Mouse (Mus musculus) olfactory bulb, adult 2 months (tissue): Measurements from ENCODE around the gene Magi2. TPM values are rescaled to one million over a fixed set of nuclear protein-coding genes. Genes with fewer than 3 reads are reported as not detected.

Experiments used
- H3K27ac ChIP-seq: fragments of 200-500 bp; 2 replicates; pipeline ENCODE4 v1.5.1; 2012; ENCODE audit warnings: low read depth, low read length; ENCODE audit not compliant: insufficient read depth
- H3K4me1 ChIP-seq: fragments of 200-500 bp; 2 replicates; pipeline ENCODE4 v1.6.1; 2012; ENCODE audit warnings: low read length; ENCODE audit not compliant: control insufficient read depth, insufficient read depth
- H3K4me3 ChIP-seq: fragments of 200-500 bp; 2 replicates; pipeline ENCODE4 v1.5.1; 2012; ENCODE audit warnings: mild to moderate bottlenecking, low read depth, low read length, moderate library complexity; ENCODE audit not compliant: insufficient read depth
- CTCF ChIP-seq: fragments of 200-500 bp; IDR thresholded peaks from 2 replicates; pipeline ENCODE4 v1.5.1; 2012; ENCODE audit warnings: low read depth, mild to moderate bottlenecking, low read length, moderate library complexity; ENCODE audit not compliant: insufficient read depth
- POLR2A ChIP-seq: fragments of 200-500 bp; IDR thresholded peaks from 2 replicates; pipeline ENCODE4 v1.6.1; 2012; ENCODE audit warnings: mild to moderate bottlenecking, low read depth, low read length, moderate library complexity; ENCODE audit not compliant: insufficient read depth
- WGBS: fragments of 180-500 bp; shearing (Covaris S2); methylation state at CpG from one replicate; pipeline ENCODE4 v1.1.7; 2018; 5-methylcytosine and 5-hydroxymethylcytosine counted together
- polyA plus RNA-seq: library from polyadenylated mRNA; stranded (reverse); fragments of >200 nt; gene quantifications from 2 replicates; pipeline ENCODE4 v1.2.4, GENCODE M21; 2012; ENCODE audit warnings: low replicate concordance; ENCODE audit not compliant: missing spikeins, insufficient read depth, insufficient read length

The Magi2 gene
- polyA plus RNA-seq, 1 experiment = not detected

- WGBS = 91% methylated on average over 2 of the region's 2 CpGs
- no peak for TF ChIP-seq CTCF
- TF ChIP-seq POLR2A = no peak
- H3K4me1 ChIP-seq = no peaks in the 10 kb centered on the region
- no peak overlapping the region for H3K27ac ChIP-seq
- H3K4me3 ChIP-seq = no peak overlapping the region
Observed at GRCm38 (mm10) chr5:19780076-19780475, 553.2 kb downstream of the Magi2 start.

DNA sequence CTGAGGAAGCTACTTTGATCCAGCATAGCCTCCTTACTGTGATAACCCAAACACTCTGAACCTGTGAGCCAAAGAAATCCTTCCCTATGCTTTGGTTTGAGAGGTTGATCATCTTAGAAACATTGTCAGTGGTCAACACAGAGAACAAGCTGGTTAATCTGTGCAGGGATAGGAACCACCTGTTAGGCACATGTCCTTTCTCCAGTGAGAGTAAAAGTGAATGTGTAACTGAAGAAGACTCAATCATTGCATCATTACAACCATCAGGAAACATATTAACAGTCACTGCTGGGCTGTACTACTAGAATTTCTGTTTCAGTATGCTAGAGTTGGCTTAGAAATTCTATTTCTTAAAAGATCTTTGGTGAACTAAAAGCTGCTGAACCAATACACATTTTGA lies 558.5 kb downstream of the Magi2 start:
- no peak for TF ChIP-seq POLR2A
- TF ChIP-seq CTCF = no peak

DNA sequence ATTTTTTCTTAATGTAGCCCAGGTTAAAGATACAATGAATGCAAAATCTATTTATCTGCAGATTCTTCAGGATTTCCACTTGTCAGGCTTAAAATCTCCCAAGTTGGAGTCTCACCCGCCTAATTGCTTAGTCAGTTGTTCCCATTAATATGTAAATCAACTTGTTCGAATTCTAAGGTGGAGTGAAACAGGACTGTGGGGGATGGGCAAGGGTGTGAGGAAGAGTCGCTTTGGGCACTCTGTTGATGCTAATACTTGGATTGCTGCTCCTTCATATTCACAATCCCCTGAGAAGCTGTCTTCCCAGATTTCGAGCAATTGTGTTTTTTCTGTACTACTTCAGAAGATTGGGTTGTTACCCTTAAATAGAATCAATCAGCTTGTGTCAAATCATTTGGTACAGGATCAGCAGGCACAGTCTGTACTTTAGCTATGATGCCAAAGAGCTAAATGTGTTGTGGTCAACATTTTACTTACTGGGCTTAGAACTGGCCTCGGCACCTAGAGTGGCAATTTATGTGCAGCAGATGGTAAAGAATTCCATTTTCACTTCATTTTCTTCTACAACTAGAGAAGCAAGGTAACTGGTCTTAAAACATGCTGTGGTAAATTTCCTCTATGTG lies 560.8 kb downstream of the Magi2 start:
- H3K4me1 ChIP-seq = no peaks in the 10 kb centered on the region
- H3K27ac ChIP-seq = no peak overlapping the region
- no peak for TF ChIP-seq CTCF
- TF ChIP-seq POLR2A = no peak
- no peak overlapping the region for H3K4me3 ChIP-seq
- 39% methylated on average over 5 of the region's 5 CpGs for WGBS

More for the DNA sequence above, 558.5 kb downstream of the Magi2 start:
- Histone ChIP-seq H3K27ac (no peak overlapping the region), H3K4me1 (no peaks in the 10 kb centered on the region), H3K4me3 (no peak overlapping the region)

DNA sequence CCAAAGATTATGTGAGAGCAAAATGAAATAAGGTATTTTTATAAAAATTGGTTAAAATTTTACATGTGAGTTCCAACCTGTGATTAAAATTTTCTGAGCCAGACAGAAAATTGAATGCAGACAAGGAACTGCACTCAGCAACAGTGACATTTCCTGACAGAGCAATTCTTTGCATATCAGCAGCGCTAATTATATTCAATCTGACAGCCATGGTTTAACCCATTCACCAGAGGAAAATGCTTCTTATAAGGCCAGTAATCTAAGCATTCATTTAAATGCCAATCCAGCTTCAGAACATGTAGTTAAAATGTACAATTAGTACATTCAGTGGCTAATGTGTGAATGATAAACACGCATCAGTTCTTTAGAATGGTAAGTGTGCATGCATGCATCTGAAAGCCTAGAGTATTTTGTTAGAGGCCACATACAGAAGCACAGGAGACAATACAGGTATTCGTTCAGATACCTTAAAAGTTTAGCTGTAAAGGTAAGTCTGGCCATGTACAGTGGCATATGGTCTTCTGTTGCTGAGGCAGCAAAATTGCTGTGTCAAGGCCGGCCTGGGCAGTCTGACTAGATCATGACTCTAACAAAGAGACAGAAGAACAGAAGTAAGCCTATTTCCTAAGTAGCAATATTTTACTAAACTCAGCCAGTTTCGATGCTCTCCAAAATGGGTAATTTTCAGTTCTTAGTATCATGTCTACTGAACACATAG lies 576.4 kb downstream of the Magi2 start:
- 70% methylated on average over 5 of the region's 5 CpGs for WGBS
- no peak overlapping the region for H3K4me3 ChIP-seq
- no peaks in the 10 kb centered on the region for H3K4me1 ChIP-seq
- TF ChIP-seq POLR2A = no peak
- TF ChIP-seq CTCF = no peak
- H3K27ac ChIP-seq = no peak overlapping the region

DNA sequence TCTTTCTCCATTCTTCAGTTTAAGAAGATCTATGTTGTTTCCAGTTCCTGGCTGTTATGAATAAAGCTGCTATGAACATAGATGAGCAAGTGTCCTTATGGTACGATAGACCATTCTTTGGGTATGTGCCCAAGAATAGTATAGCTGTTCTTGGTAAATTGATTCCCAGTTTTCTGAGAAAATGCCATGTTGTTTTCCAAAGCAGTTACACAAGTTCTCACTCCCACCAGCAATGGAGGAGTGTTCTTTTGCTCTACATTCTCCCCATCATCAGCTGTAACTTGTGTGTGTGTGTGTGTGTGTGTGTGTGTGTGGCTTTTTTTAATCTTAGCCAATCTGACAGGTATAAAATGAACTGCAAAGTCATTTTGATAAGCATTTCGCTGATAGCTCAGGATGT lies 595.7 kb downstream of the Magi2 start:
- 94% methylated on average over 2 of the region's 2 CpGs for WGBS
- no peak overlapping the region for H3K4me3 ChIP-seq
- no peak overlapping the region for H3K27ac ChIP-seq
- H3K4me1 ChIP-seq = no peaks in the 10 kb centered on the region
- TF ChIP-seq CTCF (no peak), POLR2A (no peak)

DNA sequence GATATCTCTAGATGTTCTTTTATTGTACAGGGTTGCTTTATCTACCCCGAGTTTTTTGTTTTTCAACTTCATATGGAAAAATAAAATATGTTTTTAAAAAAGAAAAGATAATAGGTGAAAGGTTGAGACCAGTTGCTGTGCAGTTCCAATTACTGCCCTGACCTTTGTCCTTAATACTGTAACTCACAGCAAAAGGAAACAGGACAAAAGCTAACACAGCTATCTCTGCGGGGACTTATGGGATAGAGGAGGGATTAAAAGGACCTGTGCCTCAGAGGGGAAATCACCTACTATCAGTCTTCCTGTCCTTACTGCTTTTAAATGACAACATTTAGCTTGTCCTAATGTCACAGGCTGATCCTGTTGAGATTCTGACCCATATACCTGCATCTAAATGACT lies 599.1 kb downstream of the Magi2 start:
- no peak for TF ChIP-seq POLR2A
- no peak for TF ChIP-seq CTCF
- Histone ChIP-seq H3K4me1 (no peaks in the 10 kb centered on the region), H3K4me3 (no peak overlapping the region), H3K27ac (no peak overlapping the region)
- WGBS = 78% methylated on average over 2 of the region's 2 CpGs

- WGBS = 74% methylated on average over 2 of the region's 2 CpGs
- Histone ChIP-seq H3K4me1 (no peaks in the 10 kb centered on the region), H3K4me3 (no peak overlapping the region), H3K27ac (no peak overlapping the region)
- TF ChIP-seq CTCF (no peak), POLR2A (no peak)
Observed at GRCm38 (mm10) chr5:19829341-19829740, 602.5 kb downstream of the Magi2 start.

GRCm38 (mm10) chr5:19862854-19863253 lies 636.0 kb downstream of the Magi2 start:
- no peaks in the 10 kb centered on the region for H3K4me1 ChIP-seq
- 82% methylated on average over 2 of the region's 2 CpGs for WGBS
- TF ChIP-seq POLR2A = no peak
- no peak for TF ChIP-seq CTCF
- no peak overlapping the region for H3K4me3 ChIP-seq
- H3K27ac ChIP-seq = no peak overlapping the region

- H3K4me3 ChIP-seq = no peak overlapping the region
- no peak for TF ChIP-seq CTCF
- no peak for TF ChIP-seq POLR2A
- 84% methylated on average over 4 of the region's 4 CpGs for WGBS
- H3K4me1 ChIP-seq = no peaks in the 10 kb centered on the region
- no peak overlapping the region for H3K27ac ChIP-seq
Observed at GRCm38 (mm10) chr5:19870406-19870805, 643.6 kb downstream of the Magi2 start.

DNA sequence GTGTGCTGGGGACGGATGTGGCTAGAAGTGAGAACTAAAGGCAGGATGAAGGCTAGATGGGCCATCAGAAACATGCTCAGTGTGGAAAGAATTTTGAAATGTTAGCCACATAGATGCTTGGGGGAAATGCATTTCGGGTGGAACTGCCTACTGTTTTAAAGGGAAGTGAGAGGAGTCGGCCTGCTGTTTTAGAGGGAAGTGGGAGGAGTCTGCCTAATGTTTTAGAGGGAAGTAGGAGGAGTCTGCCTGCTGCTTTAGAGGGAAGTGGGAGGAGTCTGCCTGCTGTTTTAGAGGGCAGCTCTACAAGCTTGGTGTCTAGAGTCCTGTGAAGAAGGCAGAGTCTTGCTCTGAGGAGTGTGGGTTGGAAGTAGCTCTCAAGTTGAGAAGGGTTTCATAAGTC lies 664.9 kb downstream of the Magi2 start:
- no peak overlapping the region for H3K27ac ChIP-seq
- no peak for TF ChIP-seq CTCF
- TF ChIP-seq POLR2A = no peak
- H3K4me3 ChIP-seq = no peak overlapping the region
- WGBS = 89% methylated on average over 3 of the region's 3 CpGs
- H3K4me1 ChIP-seq = no peaks in the 10 kb centered on the region
